Mouse (Mus musculus) MEL (cell line): ENCODE data around the gene Tbr1.

Source experiments
- CTCF ChIP-seq, 3 experiments: IDR thresholded peaks in 2 of 3; conservative IDR thresholded peaks in 1 of 3; 2 replicates each; pipeline ENCODE4 v1.5.1; 2011 to 2012; ENCODE audit warnings: low read length in 3 of 3, low read depth in 2 of 3, mild to moderate bottlenecking in 2 of 3, improper control_type of control experiment in 1 of 3, inconsistent platforms in 1 of 3, mixed read lengths in 1 of 3, moderate library complexity in 1 of 3; ENCODE audit not compliant: control insufficient read depth in 1 of 3, insufficient read depth in 1 of 3, poor library complexity in 1 of 3, severe bottlenecking in 1 of 3
- TAL1 ChIP-seq: IDR thresholded peaks from 2 replicates; pipeline ENCODE4 v1.6.1; 2012; ENCODE audit warnings: mild to moderate bottlenecking, inconsistent platforms, low read length, moderate library complexity, mixed read lengths
- UBTF ChIP-seq: IDR thresholded peaks from 2 replicates; pipeline ENCODE4 v1.6.1; 2012; ENCODE audit warnings: low read depth, mild to moderate bottlenecking, inconsistent platforms, low read length, improper control_type of control experiment, moderate library complexity, borderline replicate concordance; ENCODE audit not compliant: insufficient read depth
- USF2 ChIP-seq, 2 experiments: IDR thresholded peaks; 2 replicates each; pipeline ENCODE4 v1.6.1; 2011 to 2012; ENCODE audit warnings: improper control_type of control experiment in 2 of 2, low read length in 2 of 2, borderline replicate concordance in 1 of 2, inconsistent platforms in 1 of 2, low read depth in 1 of 2, mild to moderate bottlenecking in 1 of 2; ENCODE audit not compliant: insufficient read depth in 1 of 2
- ZNF384 ChIP-seq: IDR thresholded peaks from 2 replicates; pipeline ENCODE4 v1.6.1; 2012; ENCODE audit warnings: low read depth, mild to moderate bottlenecking, inconsistent platforms, low read length, improper control_type of control experiment

DNA sequence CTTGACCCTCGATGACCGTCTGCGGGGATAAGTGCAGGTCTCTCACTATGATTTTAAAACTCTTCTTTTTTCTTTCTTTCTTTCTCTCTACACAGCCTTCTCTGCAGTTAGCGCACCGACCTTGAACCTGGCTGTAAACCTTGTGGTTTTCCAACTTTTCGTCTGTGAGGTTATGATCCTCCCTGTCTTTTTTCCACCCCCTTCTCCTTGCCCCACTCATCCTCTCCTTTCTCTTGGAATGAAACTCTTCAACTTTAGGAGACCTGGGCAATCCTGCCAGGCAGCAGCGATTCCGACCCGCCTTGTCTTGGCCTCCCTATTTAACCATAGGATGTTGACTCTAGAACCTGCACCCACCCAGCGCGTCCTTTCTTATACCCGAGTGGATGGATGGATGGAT is 9.8 kb downstream of the Tbr1 start:
- TF ChIP-seq ZNF384 (no peak), TAL1 (no peak), UBTF (no peak), CTCF (IDR thresholded peaks at IDR 0.05 in 2 of 3, conservative IDR thresholded peaks at IDR 0.05 in 1 of 3; ENCODE audit: control insufficient read depth in 1 of 3, insufficient read depth in 1 of 3, low read depth in 2 of 3, low read length in 3 of 3, poor library complexity in 1 of 3, severe bottlenecking in 1 of 3) (no peak), USF2 (IDR thresholded peaks at IDR 0.05; ENCODE audit: borderline replicate concordance in 1 of 2, insufficient read depth in 1 of 2, low read depth in 1 of 2, low read length in 2 of 2) (no peak)
